Mouse (Mus musculus): ENCODE results near the gene Mcub.

Gene Mcub

DNA sequence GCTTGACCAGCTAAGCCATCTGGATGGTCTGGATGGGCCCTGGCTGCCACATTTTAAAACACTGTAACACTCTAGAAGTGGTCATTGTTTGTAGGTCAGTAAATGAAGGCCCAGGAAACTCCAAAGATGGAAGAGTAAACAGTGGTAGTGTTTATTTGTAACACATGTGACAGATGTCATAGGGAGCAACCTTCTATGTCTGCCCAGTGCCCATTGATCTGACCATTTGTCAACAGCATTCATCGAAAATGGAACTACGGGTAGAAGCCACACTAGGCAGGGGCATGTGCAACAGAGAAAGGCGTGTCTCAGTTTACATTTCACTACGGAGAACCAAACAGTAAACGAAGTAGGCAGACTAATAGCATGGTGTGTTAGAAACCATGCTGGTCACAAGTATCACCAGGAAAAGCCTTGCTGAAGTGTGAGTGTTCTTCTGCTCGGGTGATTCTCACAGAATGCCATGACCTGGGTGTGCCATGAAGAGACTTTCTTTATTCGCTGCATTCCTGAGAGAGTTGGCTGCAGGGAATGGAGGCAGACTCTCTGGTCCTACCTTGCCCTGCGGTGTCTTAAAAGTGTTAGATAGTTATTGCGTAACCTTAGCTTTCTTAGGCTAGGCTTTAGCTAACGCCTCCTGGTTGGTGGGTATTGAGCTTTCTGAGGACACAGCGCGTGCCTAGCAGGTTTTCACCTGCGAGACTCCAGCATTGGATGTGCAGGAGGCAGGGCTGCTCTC, 82.1 kb downstream of the Mcub start:
- no peak for DNase-seq

DNA sequence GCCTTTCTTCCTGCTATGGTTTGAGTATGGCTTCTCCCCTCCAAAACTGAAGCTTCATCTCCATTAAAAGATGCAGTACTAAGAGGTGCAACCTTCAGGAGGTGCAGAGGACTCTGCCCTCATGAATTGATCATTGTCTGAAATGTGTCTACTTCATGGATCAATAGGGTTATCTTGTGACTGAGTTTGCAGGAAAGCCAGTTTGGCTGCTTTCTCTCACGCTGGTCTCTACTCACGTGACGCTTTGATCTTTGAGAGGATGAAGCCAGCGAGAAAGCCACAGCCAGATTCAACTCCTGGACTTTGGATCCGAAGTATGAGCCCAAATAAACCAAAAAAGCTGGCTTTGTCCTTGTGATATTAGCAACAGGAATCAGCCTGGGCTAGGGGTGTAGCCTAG, 83.6 kb downstream of the Mcub start:
- DNase-seq, result no peak

DNA sequence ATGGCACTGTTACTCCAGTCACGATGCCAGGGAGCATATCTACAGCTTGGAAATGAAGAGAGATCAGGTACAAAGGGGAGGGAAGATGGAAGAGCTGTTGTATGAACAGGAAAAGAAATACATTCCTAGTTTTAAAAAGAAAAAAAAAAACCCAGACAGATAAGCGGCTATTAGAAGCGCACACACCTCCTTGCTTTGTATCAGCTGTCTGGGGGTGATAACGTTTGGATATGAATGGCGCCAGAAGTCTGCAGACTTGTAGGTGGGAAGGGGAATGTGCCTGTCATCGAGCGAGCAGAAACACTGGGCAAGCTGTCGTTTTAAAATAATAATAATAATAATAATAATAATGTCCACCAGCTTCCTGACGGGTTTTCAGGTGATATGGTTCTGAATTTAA, 84.4 kb downstream of the Mcub start:
- DNase-seq, result no peak

DNA sequence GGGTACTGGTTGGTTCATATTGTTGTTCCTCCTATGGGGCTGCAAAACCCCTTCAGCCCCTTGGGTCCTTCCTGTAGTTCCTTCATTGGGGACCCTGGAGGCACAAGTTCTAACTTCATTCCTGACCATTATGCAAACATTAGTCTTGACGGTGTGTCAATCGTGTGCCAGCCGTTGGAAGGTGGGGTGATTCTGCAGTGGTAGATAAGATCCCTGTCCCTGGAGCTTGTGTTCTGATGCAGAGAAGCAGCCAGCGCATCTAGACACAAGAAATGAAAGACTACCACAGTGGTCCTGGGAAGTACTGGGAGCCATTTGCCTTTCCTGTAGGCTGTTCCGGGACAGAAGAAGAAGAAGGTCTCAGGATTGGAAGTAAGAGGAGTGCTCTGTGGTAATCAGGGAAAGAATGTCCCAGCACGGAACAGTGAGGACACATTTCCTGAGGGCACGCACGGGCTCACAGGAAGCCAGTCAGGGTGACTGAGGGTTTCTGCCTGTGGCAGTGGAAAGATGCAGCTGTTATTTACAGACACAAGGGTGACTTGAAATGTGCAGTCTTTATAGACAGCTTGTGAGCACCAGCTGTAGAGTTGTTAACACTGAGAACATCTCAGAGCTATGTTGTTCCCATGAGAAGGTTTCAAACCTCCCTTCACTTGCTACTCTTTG, 88.9 kb downstream of the Mcub start:
- DNase-seq, result no peak

DNA sequence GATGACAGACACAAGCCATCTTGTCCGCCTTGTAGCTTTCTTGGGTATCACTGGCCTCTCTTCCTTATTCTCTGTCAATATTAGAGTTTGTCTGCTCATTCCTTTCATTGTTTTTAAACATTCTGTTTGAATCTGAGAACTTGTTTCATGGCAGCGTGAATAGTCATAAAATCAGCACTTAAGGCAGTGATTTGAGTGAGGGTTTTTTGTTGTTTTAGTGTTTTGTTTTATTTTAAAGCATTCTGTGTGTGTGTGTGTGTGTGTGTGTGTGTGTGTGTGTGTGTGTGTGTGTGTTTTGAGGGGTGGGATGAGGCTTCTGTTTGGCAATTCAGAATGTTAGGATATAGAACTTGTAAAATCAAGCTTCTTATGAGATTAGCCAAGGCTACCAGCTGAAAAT, 90.1 kb downstream of the Mcub start:
- DNase-seq, result no peak

DNA sequence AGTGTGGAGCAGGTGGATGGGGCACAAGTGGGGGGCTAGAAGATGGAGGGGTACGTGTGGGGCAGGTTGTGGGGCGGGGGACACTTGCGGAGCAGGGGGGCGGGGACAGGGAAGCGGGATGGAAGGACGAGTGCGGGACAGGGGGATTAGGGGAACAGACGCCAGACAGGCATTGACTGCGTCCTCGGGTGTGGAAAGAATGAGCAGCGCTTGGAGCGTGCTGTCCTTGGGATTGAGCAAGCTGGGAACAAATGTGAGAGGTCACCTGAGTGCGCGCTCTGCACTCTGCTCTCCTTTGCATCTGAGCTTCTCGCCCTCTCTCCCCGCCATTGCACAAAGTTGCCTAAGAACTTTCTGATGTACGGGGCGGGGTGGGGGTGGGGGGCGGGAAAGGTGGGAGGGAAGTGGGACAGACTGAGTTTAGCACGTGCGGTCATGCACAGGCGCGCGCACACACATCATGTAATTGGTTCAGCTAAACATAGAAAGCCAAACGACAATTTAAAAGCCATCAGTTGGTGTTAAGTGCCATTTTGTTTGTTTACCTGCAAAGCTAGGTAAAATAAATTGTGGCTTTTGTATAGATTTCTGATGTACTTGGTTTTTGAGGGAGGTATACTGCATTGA, 90.8 kb downstream of the Mcub start:
- peak in 1 of 2 experiments; percentile 33 for DNase-seq

DNA sequence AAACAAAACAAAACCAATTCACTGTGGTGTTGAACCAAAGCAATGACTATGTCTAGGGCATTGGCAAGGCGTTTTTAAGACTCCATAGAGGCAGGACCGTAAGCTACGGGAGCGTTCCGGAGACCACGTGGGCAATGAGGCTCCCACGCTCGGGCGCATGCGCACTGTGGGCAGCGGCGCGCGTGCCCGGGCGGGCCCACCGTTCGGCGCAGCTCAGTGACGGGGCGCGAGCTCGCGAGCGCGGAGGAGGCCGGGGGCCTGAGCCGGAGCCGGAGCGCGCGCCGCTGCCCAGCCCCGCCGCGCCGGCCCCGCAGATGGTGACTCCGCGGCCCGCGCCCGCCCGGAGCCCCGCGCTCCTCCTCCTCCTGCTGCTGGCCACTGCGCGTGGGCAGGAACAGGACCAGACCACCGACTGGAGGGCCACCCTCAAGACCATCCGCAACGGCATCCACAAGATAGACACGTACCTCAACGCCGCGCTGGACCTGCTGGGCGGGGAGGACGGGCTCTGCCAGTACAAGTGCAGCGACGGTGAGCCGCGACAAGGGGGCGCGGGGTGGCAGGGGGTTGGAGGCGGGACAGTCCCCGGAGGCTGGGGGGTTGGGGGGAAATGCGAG, 91.5 kb downstream of the Mcub start, which contains the start of gene Pla2g12a:
Pla2g12a (plus strand) TSS at position 202 of the 617 bp plus-strand sequence.
- DNase-seq, result peak; percentile 90 to 97

DNA sequence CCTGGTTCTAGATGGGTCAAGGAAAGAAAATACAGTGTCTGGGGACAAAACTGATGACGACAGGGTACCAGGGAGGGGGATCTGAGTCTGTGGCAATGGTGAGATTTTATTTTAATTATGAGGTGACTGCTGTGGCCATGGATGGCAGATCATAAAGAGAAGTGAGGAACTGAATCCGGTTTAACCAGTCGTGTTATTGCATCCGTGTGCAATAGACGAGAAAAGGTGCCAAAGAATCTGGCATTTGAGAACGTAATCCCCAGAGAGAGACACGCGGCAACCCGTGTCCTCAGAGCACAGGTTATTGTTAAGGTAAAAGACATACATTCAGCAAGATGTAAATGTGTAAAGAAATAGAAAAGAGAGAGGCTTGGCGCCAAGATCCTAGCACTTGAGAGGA, 92.7 kb downstream of the Mcub start:
- DNase-seq, result no peak
